Mouse (Mus musculus) CH12F3 (cell line): ENCODE data around the gene Zkscan8.
"Not testable (repeated sequence)": the region's sequence is repeated elsewhere in the genome, so short reads cannot be mapped to it uniquely, and the experiment has no call there.

ENCODE experiments used
- in situ Hi-C: fragments of 300-500 bp; cut with MboI; formaldehyde crosslinking; loops from 2 replicates; pipeline ENCODE4 v1.14.3; 2020; ENCODE audit warnings: low sequenced_read_pairs

The Zkscan8 gene

DNA sequence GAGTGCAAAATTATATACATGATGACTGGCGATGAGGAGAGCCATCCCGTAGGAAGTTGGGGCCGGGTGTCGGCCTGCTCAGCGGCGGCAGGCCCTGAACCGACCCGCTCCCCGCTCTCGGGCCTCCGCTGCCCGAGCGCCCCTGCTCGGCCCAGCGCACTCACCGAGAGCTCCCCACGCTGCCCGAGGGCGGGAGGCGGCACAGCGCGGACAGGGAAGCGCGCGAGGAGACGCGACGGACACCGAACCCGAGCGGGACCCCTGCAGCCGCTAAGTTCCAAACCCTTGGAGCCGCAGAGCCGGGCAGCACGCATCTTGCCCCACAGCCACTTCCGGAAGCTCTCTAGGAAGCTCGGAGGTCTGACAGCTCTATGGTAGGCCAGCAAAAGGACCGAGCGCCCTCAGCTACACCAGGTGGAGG is at the start of gene Zkscan8:
Zkscan8 (minus strand) TSS at position 340 of the 421 bp plus-strand sequence.
- in situ Hi-C loops: no loop called here

DNA sequence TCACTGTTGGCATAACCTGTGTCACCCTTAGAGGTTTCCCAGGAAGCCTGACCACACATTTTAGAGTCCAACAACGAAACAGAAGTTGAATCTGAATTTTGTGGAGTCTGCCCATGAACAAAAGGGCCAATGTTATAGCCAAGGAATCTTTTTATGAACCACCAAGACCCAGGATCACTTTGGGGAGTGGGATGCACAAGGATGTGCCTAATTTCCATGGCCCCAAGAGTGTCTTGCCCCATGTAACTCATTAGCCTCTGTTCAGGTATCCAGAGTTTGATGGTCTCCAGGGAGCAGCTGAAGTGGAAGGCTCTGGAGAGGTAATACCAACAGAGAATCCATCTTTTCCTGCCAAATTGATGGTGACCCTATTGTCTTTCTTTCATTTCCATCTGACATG is 28.9 kb upstream of the Zkscan8 start, which contains the start of gene Olfr1535:
Olfr1535 (minus strand) TSS at position 101 of the 400 bp plus-strand sequence.
- in situ Hi-C loops: no loop called here

DNA sequence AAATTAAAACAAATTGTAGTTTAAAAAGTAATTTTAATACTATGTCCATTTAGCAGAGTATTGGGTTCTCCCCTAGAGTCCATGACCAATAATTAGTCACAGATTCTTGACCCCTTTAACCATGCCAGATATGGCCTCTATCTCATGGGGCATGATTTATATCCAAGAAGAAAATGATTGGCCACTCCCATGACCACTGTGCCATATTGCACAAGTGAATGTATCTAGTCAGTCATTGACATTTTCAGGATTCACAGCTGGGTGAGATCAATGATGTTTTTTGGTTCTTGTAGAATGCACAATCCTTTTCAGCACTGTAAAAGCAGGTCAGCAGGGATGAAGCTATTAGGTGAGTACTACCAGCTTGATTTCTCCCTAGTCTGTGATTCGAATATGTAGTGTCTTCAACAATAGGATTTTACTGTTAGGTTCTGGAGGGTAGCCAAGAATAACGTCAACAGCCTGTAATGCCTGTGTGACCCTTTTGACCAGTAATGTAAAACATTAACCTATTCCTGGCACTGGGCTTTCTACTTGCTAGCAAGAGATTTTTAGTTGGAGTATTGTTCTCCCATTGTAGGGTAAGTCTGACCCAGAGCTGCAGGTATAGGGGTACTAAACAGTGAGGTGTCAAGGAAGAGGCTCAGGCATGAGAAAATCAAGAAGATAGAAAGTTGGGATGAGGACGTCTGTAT is 19.6 kb upstream of the Zkscan8 start:
- in situ Hi-C loops: no loop called here

DNA sequence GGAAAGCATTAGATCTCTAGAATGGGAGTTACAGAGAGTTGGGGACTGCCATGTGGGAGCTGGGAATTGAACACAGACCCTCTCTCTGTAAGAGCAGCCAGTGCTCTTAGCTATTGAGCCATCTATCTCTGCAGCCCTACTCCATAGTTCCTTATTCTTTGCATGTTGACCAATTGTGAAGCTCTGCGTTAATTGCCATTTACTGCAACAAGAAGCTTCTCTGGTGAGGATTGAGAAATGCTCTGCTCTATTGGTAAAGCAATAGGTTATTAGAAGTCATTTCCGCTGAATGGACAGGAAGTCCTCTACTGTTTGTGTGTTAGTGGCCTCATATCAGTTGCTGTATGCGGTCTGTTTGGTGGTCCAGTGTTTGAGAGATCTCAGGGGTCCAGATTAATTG is 18.6 kb upstream of the Zkscan8 start:
- in situ Hi-C loops: no loop called here

DNA sequence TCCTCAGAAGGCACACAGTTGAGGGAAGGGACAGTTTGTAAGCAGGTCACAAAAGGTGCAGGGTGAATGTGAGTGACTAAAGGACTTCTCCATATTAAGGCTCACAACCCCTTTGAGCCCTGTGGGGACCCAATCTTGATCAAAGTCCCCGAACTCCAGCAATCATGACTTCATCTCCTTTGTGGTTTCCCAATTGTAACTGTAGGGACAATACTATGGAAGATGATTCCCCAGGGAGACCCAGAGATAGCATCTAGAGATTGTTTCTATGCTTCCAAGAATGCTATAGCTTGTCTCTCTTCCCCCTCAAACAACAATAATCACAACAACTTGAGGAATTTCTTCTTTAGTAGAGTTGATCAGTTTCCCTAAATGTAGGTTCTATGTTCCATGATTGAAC is 11.8 kb upstream of the Zkscan8 start, which contains the start of gene Olfr1366:
Olfr1366 (minus strand) TSS at position 101 of the 400 bp plus-strand sequence.
- in situ Hi-C loops: no loop called here

DNA sequence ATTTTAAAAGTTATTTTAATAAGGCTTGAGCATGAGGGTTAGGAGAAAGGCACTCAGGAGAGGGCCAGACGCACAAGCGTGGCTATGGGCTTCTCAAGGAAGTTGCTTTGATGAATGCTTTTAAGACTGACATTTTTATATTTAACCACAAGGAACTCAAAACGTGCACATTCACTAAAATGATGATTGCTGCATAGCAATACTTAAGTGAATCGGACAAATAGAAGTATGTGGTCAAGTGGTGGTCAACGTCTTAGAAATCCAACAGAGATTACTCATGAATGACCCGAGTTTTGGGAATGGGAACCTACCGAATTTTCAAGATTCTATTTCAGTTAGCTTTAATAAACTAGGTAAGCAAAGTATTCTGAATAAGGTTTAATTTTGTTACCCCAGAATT is 784 bp downstream of the Zkscan8 start:
- in situ Hi-C loops: no loop called here

DNA sequence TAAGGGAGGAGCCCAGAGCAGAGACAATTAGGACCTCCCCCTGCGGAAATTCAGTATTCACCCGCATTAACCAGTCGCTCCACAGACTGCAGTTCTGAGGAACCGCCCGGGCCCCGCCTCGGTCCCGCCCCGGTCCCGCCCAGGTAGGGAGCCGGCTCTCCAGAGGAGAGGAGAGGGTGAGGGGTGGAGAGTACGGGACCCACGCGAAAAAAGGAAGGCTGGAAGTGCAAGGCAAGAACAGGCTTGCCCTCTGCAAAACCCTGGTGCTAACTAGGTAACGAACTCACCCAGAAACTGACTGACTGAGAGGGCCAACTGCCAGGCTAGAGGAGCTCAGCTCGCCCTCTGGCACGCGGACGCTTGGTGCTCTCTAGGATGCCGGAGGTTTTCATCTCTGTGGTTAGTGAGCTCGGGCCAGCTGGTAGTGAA is 24.7 kb downstream of the Zkscan8 start:
- in situ Hi-C loops: no loop called here

DNA sequence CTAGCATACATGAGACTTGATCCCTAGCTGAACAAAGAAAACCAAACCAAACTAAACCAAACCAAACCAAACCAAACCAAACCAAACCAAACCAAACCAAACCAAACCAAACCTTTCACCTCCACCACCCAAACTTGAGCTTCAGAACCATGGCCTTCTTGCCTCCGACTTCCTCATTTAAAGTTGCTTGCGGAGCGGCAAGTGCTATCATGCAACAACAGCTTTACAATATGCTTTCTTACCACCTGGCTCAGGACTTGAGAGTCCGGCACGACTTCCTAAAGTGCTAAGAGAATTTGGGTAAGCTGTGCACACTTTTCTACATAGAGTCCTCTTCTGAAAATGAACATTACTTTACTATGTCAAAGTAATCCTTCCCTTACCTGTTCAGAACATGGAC is 28.6 kb downstream of the Zkscan8 start:
- in situ Hi-C loops: no loop called here

DNA sequence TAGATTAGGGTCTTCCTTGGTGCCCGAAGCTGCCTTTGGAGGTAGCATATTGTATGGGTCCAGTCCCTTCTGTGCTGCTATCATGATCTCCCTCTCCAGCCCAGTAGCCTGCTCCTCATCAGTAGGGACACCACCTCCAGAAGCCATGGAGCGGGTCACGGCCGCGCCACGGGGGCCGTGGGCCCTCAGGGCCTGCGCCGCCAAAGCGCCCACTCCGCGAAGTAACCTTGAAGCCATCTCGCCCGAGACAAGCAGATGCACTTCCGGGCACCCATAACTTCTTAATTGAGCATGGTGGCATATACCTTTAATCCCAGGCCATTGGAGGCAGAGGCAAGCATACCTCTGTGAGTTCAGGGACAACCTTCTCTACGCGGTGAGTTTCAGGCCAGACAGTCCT is 29.7 kb downstream of the Zkscan8 start, which contains the start of gene Gm11273:
Gm11273 (minus strand) TSS at position 237 of the 400 bp plus-strand sequence.
- in situ Hi-C loops: not testable (repeated sequence)

DNA sequence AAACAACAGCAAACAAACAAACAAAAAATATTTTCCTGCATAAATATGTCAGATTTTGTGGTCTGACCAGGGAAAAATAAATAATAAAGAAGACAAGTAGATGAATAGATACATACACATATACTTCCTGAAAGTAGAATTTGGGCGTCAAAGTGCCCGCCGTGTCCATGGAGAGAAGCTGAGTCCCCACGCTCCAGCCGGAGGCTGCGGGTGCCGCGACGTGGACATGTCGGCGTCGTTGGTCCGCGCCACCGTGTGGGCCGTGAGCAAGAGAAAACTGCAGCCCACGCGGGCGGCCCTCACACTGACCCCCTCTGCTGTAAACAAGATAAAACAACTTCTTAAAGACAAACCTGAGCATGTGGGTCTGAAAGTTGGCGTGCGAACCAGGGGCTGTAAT is 35.8 kb downstream of the Zkscan8 start, which contains the start of gene AK157302:
AK157302 (plus strand) TSS at position 144 of the 400 bp plus-strand sequence.
- in situ Hi-C loops: no loop called here

DNA sequence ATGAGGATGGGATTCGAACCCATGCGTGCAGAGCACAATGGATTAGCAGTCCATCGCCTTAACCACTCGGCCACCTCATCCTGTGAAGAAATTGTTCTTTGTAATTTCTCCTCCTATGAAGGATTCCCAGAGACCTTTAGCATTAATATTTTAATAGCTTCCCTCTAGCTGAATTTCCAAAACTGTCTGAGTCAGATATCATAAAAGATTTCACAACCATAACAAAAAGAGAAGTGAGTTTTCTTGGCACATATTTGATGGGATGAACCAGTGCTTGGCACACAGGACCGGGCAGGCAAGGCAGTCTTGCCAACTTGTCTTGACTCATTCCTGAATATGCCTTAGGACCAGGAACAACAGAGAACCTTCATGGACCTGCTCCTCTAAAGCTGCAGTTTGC is 38.1 kb downstream of the Zkscan8 start:
- in situ Hi-C loops: no loop called here

DNA sequence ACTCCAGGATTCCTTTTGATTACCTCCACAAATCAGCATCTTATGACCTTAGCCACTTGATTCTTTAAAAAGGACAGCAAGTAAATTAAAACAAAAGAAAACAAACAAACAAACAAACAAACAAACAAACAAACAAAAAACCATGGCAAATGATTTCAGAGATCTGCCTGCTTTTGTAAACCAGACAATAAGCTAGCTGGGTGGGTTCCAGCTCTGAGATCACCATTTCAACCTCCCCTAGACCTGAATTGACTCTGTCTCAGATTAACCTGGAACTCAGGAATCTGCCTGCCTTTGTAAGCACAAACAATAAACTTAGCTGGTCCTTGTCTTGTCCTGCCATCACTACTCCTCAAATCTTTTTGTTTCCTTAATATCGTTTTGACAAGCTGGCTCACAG is 44.0 kb downstream of the Zkscan8 start:
- in situ Hi-C loops: no loop called here

DNA sequence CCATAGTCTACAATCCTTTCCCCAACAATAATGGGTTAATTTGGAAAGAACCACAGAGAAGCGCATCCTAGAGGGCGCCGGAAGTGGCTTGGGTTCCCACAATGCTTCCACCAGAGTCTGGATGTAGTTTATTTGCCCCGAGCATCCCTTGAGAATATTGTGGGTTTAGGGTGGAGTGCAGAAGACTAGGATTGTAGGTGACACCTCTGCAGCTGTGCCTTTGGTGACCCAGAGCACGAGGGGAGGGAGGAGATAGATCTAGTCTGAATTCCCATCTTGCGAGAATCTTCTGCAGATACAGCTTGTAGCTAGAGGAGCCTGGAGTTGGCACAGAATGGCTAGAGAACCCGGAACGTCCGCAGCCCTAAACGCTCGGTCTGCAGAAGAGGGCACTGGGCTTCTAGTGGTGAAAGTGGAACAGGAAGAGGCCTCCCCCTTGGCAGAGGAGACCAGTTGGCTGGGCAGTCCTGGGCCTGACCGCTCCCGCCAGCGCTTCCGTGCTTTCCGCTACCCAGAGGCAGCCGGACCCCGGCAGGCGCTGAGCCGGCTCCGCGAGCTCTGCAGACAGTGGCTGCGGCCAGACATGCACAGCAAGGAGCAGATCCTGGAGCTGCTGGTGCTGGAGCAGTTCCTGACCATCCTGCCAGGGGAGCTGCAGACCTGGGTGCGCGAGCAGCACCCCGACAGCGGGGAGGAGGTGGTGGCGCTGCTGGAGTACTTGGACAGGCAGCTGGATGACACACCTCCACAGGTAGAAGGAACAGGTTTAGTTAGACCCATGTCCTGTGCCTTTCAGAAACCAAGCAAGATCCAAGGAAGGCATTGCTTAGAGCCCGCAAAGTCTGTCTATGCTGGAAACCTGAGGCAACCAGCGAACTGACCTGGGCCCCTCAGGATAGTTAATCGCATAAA is 51.9 kb downstream of the Zkscan8 start, which contains the start of the genes Zkscan4 and Gm10065:
Zkscan4 (plus strand) TSS at position 149 of the 912 bp plus-strand sequence.
Gm10065 (minus strand) TSS at position 683 of the 912 bp plus-strand sequence.
- in situ Hi-C loops: not testable (repeated sequence)

DNA sequence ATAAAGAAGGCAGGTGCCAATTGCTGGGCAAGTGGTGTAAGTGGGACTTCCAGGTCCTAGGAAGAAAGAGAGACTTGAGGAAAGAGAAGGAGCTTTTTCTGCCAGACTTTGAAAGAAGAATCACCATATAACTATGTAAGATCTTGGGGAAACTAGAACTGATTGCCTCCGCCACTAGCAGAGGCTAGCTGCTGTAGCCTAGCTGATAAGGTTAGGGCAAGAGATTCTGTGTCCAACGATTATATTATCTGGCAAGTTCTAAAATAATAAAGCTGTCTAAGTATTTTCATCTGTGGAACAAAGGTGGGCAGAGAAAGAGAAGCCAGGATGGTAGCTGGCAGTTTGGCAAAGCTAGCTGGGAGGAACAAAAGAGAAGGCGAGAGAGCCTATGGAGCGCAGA is 58.5 kb downstream of the Zkscan8 start:
- in situ Hi-C loops: no loop called here

DNA sequence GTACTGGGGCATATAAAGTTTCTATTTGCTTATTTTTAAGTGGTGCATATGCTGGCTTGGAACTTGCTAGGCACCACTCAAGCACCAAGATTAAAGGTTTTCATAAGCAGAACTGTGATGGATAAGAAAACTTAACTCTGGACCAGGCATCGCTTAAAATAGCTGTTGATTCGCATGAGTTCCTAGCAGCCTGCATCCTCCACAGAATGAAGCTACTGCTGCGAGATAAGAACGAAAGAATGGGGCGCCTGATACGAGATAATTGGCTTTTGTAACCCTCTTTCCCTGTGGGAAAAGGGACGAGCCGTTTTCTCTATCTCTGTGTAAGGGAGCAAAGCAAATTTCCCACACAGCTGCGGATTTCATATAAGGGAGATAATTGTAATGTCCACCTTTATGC is 61.8 kb downstream of the Zkscan8 start:
- in situ Hi-C loops: no loop called here

DNA sequence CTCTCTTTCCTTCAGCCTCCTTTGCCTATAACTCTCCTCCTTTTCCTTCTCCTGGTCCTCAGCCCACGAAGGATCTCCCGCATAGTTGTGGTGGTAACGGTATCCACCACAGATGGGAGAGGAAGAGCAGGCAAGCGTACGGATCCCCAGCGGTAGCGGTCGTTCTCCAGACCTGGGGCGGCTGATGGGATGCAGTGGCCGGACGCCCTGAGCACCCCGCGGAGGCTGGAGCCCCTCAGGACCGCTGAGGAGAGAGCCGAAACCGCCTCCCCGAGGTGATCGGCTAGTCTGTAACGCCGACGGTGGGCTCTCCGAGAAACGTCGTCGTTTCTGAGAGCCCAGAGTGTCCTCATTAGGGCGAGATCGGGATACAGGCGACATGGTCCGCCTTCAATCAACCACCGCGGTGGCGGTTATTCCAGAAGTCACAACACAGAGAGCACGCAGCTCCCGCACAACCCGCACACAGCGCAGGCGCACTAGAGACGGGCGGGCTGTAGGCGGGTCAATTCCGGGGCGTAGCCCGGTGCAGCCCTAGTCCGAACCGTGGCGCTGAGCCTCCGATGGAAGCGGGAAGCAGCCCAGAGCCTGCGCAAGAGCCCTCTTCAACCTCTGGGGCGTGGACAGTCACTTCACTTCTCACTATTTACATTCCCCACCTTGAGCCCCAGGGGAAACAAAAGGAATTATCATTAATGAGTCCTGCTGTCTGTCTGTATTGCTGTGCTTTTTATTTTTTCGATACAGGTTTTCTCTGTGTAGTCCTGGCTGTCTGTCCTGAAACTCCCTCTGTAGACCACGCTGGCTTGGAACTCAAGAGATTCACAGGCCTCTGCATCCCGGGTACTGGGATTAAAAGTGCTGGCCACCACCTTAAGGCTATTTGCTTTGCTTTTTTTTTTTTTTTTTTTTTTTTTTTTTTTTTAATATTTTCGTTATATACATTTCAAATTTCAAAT is 62.6 kb downstream of the Zkscan8 start, which contains the start of gene Nkapl:
Nkapl (minus strand) TSS at position 449 of the 959 bp plus-strand sequence.
- in situ Hi-C loops: no loop called here

DNA sequence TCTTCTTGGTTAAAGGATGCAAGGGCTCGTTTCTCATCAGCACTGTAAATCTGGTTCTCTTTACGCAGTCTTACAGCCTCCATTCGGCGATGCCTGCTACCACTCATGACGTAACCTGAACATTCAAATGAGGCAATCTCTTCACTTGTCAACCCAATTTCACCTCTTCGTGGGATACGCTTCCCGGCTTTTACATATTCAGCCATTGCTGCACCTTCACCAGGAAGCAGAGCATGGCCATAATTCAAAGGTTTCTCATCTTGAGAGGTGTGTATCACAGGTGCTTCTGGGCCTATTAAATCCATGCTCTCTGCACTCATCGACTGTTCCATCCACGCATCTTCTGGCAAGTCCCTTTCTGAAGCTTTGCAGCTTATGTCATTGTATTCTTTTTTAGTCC is 63.6 kb downstream of the Zkscan8 start:
- in situ Hi-C loops: no loop called here
